Mouse (Mus musculus) C2C12 (cell line): ENCODE results near the gene Gm35315.

ENCODE experiments used
- CTCF ChIP-seq: IDR thresholded peaks from one replicate; pipeline ENCODE4 v1.5.1; 2011; ENCODE audit not compliant: control insufficient read depth, insufficient read depth, insufficient read length
- FOSL1 ChIP-seq: IDR thresholded peaks from one replicate; pipeline ENCODE4 v1.8.0; 2011; ENCODE audit warnings: mild to moderate bottlenecking, low read length; ENCODE audit not compliant: poor library complexity, insufficient read depth, severe bottlenecking
- MAX ChIP-seq: IDR thresholded peaks from one replicate; pipeline ENCODE4 v1.6.1; 2011; ENCODE audit warnings: mild to moderate bottlenecking, control low read depth
- MYOD1 ChIP-seq: IDR thresholded peaks from one replicate; pipeline ENCODE4 v1.6.1; 2011; ENCODE audit warnings: low read depth; ENCODE audit not compliant: control insufficient read depth, insufficient read length
- USF1 ChIP-seq: IDR thresholded peaks from one replicate; pipeline ENCODE4 v1.6.1; 2011; ENCODE audit warnings: low read depth, mild to moderate bottlenecking, control low read depth, moderate library complexity

- TF ChIP-seq CTCF = no peak
- TF ChIP-seq MAX = no peak
- TF ChIP-seq USF1 = no peak
- TF ChIP-seq MYOD1 = no peak
- no peak for TF ChIP-seq FOSL1
These were observed 36.4 kb downstream of the Gm35315 start for GRCm38 (mm10) chr5:110057637-110058408.
